Mouse (Mus musculus) spleen, postnatal 4 days (tissue): ENCODE data around the gene P2ry14.
A peak's percentile ranks its signal among the peaks of the same experiment; 100 is the strongest.
"Not testable (repeated sequence)": the region's sequence is repeated elsewhere in the genome, so short reads cannot be mapped to it uniquely, and the experiment has no call there.

Experiments
- DNase-seq, 2 experiments: peaks; one replicate each; pipeline ENCODE4 v3.0.0; 2022; ENCODE audit warnings: low spot score in 2 of 2

Gene P2ry14

GRCm38 (mm10) chr3:59107439-59107838, 46.0 kb downstream of the P2ry14 start:
- DNase-seq, result no peak

GRCm38 (mm10) chr3:59104462-59104861, 49.0 kb downstream of the P2ry14 start:
- no peak for DNase-seq

GRCm38 (mm10) chr3:59102146-59102545, 51.3 kb downstream of the P2ry14 start:
- DNase-seq, result no peak

GRCm38 (mm10) chr3:59101218-59101986, 52.0 kb downstream of the P2ry14 start, which contains the start of gene Gpr171:
TSS of gene Gpr171 (minus strand) at chr3:59101821.
- no peak for DNase-seq

- no peak for DNase-seq
Measured at GRCm38 (mm10) chr3:59098540-59098939, 54.9 kb downstream of the P2ry14 start.

- no peak for DNase-seq
Measured at GRCm38 (mm10) chr3:59097421-59097820, 56.0 kb downstream of the P2ry14 start.

GRCm38 (mm10) chr3:59092702-59093101, 60.7 kb downstream of the P2ry14 start:
- no peak for DNase-seq

GRCm38 (mm10) chr3:59080919-59081318, 72.5 kb downstream of the P2ry14 start:
- peak; percentile 38 to 70 for DNase-seq

GRCm38 (mm10) chr3:59080293-59080916, 73.0 kb downstream of the P2ry14 start:
- no peak for DNase-seq

- DNase-seq, result peak; percentile 55 to 77
Measured at GRCm38 (mm10) chr3:59079327-59079726, 74.1 kb downstream of the P2ry14 start.

- DNase-seq, result no peak
Measured at GRCm38 (mm10) chr3:59078585-59078984, 74.8 kb downstream of the P2ry14 start.

- DNase-seq, result no peak
Measured at GRCm38 (mm10) chr3:59077278-59077677, 76.1 kb downstream of the P2ry14 start.

GRCm38 (mm10) chr3:59069071-59069470, 84.3 kb downstream of the P2ry14 start:
- not testable (repeated sequence) for DNase-seq

GRCm38 (mm10) chr3:59066558-59067294, 86.7 kb downstream of the P2ry14 start:
- no peak for DNase-seq

- no peak for DNase-seq
Measured at GRCm38 (mm10) chr3:59065937-59066336, 87.5 kb downstream of the P2ry14 start.
